Comparison of ENCODE assay signal across 8 mouse cellular contexts in genomic region chr10:128493695-128494666, GRCm38 (mm10). TPM values are rescaled to one million over a fixed set of nuclear protein-coding genes. Genes with fewer than 3 reads are reported as not detected.
DNase-seq lines count a peak whose midpoint lies in the region; ATAC-seq and TF ChIP-seq lines count a peak whose summit lies in the region.

Gene Myl6 (minus strand): TSS chr10:128494145.

- under 1% methylated on average over 39 of the region's 45 CpGs for WGBS in forebrain, embryonic 15.5 days
- under 1% methylated on average over 45 of the region's 45 CpGs for WGBS in lung, adult 2 months

- peak; percentile 99 for TF ChIP-seq POLR2A in lung, adult 2 months (IDR thresholded peaks at IDR 0.05; ENCODE audit: borderline replicate concordance, extremely low read depth, low read depth, low read length)

- intact Hi-C loops in heart, postnatal 25 days (cut with DNase I): loop anchor here (2.0 to 5.0 kb wide), 2 partner anchors 33 kb away; partner anchors contain the start of gene Esyt1

- peaks cover 28% of the 10 kb centered on the region for H3K36me3 ChIP-seq in ES-E14 (ENCODE audit: control insufficient read depth, insufficient read depth, low read length, poor library complexity, severe bottlenecking)
- H3K36me3 ChIP-seq in forebrain, embryonic 15.5 days: peaks cover 26% of the 10 kb centered on the region

- TF ChIP-seq CTCF in lung, adult 2 months (IDR thresholded peaks at IDR 0.05; ENCODE audit: insufficient read depth, low read length): peak; percentile 64

- peaks cover 2 to 30% of the 10 kb centered on the region in 2 experiments; a peak in 3 of 4 replicates for H3K4me1 ChIP-seq in ES-E14 (ENCODE audit: control insufficient read depth in 2 of 2, insufficient read depth in 2 of 2, low read length in 2 of 2, poor library complexity in 1 of 2)
- peaks cover 44% of the 10 kb centered on the region for H3K4me1 ChIP-seq in forebrain, embryonic 15.5 days
- peaks cover 16% of the 10 kb centered on the region for H3K4me1 ChIP-seq in lung, adult 2 months (ENCODE audit: control insufficient read depth, insufficient read depth, low read length)

- peak within 1 kb of the TSS; percentile 83 to 95 for H3K4me3 ChIP-seq in ES-E14 (ENCODE audit: insufficient read depth in 1 of 2, low read depth in 1 of 2, low read length in 2 of 2, poor library complexity in 1 of 2, severe bottlenecking in 1 of 2)
- H3K4me3 ChIP-seq in forebrain, embryonic 15.5 days: peak within 1 kb of the TSS; percentile 74
- H3K4me3 ChIP-seq in lung, adult 2 months (replicated peaks; ENCODE audit: extremely low read depth, low read depth, low read length): peak within 1 kb of the TSS; percentile 98

- peak within 1 kb of the TSS; percentile 72 for H3K4me2 ChIP-seq in forebrain, embryonic 15.5 days (replicated peaks)

- in situ Hi-C loops in ES-E14 (cut with MboI; ENCODE audit: low sequenced_read_pairs in 2 of 2, unreplicated experiment in 2 of 2): no loop called here

- no peaks in the 10 kb centered on the region for H3K9me3 ChIP-seq in ES-E14 (ENCODE audit: control insufficient read depth, insufficient read depth, low read depth, low read length)
- no peaks in the 10 kb centered on the region for H3K9me3 ChIP-seq in forebrain, embryonic 15.5 days

- DNase-seq in ES-E14 (ENCODE audit: low read depth, low spot score): peak; percentile 99
- peak; percentile 98 for DNase-seq in cerebellum, adult 11-12 months
- peak; percentile 97 for DNase-seq in heart, postnatal 25 days (ENCODE audit: low spot score)
- peak; percentile 94 to 99 for DNase-seq in layer of hippocampus, adult 18-20 months (ENCODE audit: low spot score in 2 of 2)
- DNase-seq in lung, adult 2 months: peak; percentile 96
- peak; percentile 95 to 98 for DNase-seq in thymus, adult 18-20 months

- H3K27ac ChIP-seq in ES-E14 (ENCODE audit: insufficient read depth, low read depth, low read length, poor library complexity, severe bottlenecking): peak within 1 kb of the TSS; percentile 95
- H3K27ac ChIP-seq in forebrain, embryonic 15.5 days (replicated peaks): peak within 1 kb of the TSS; percentile 95

- H3K9ac ChIP-seq in ES-E14 (ENCODE audit: insufficient read depth, low read depth, low read length, poor library complexity, severe bottlenecking): peak within 1 kb of the TSS; percentile 82
- peak within 1 kb of the TSS; percentile 86 for H3K9ac ChIP-seq in forebrain, embryonic 15.5 days (replicated peaks)

- peak; percentile 92 for ATAC-seq in forebrain, embryonic 15.5 days (replicated peaks)
- ATAC-seq in neutrophil, adult 5-6 weeks (ENCODE audit: extremely low read depth, insufficient number of reproducible peaks, low FRiP score, poor library complexity, severe bottlenecking): peak; percentile 78

- no peaks in the 10 kb centered on the region for H3K27me3 ChIP-seq in forebrain, embryonic 15.5 days

TF ChIP-seq in ES-E14, 5 proteins besides CTCF, POLR2A, EP300 and RAD21:
- TF ChIP-seq ZC3H11A (IDR thresholded peaks at IDR 0.05; ENCODE audit: borderline replicate concordance, low read depth, low read length) (no peak), HCFC1 (IDR thresholded peaks at IDR 0.05; ENCODE audit: borderline replicate concordance, insufficient read depth, low read length) (peak; percentile 55; the same call in 1 of the 2 replicates)

RNA-seq across cellular contexts. Expression of gene Myl6, which starts in this region (rescaled TPM):
- total RNA-seq in ES-E14 (2012; rRNA removed): 894 and 1,090 TPM in 2 replicates
- 682 and 697 TPM in 2 replicates for polyA plus RNA-seq in forebrain, embryonic 15.5 days (2015; fragmentation: Nextera tagmentation; extraction: Ambion mirVana)
- total RNA-seq in heart, postnatal 25 days (2021): 100 to 1,000 TPM; 294 to 314 TPM
- total RNA-seq in layer of hippocampus, adult 18-20 months (2021): 100 to 1,000 TPM; 526 to 539 TPM
- polyA plus RNA-seq in lung, adult 2 months (2012; rRNA removed): 771 and 1,159 TPM in 2 replicates
- total RNA-seq in neutrophil, adult 5-6 weeks (2017): 1,334 and 1,420 TPM in 2 replicates

Comparison
In these comparisons a context has a peak if more than half of its experiments do, and no peak if none do; other contexts are left out.
1. Peak in every context shown above with its lines: DNase-seq, ATAC-seq, H3K4me3 ChIP-seq and H3K27ac ChIP-seq.